Mouse (Mus musculus): ENCODE measurements at regions not wholly inside any gene's neighbourhood (a gene's known extent, or its start where the extent isn't known, plus 50 kb on each side); places are given as distances from the start of the nearest gene placed in this dataset.

DNA sequence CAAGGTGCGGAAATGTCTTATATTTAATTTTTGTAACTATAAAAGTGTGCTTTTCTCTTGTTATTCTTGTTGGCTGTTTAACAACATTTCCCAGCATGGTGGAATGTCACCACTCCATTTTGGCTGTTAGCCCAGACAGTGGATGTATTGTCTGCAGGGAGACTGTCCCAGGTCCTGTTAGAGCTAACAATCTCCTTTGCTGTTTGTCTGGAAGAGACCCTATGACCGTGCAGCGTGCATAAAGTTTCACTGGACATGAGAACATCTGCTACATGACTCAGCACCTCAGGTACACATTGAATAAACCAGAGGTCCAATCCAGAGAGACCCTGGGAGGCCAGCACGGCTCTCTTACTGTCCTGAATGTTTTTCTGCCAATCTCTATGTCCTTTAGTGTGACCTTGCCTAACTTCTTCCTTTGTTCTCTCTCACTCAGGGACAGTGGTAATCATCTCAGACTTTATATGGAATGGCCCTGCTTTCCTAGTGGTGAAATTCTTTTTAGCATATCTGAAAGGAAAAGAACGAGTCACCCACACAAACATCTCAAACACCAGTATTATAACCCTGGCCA, 450.7 kb downstream of the Fgf9 start:
- intact Hi-C loops (cut with DNase I), result no loop called here
- no peak for DNase-seq (ENCODE audit: low spot score in 2 of 2)

DNA sequence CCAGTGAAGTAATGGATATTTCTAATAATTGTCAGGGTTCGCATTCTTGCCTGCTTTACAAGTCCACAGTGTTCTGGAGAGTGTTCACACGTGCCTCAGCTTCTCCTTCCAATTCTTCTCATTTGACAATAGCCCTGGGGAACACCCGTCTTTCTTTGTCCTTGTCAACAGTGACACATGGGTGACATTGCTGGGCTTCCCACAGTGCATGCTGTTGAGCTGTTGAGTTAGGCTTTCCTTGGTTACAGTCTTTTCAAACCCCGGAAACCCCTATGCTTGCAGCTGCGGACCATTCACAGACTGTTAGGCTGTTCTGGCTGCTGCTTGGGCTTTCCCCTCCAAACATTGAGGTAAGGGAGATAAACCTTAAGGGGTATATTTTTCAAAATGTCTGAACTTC, 450.0 kb downstream of the Fgf9 start:
- intact Hi-C loops (cut with DNase I), result no loop called here
- DNase-seq (ENCODE audit: low spot score in 2 of 2), result no peak

- intact Hi-C loops (cut with DNase I), result no loop called here
- DNase-seq (ENCODE audit: low spot score in 2 of 2), result no peak
Observed at GRCm38 (mm10) chr14:58519086-58519485, 448.7 kb downstream of the Fgf9 start.

- intact Hi-C loops (cut with DNase I), result no loop called here
- DNase-seq (ENCODE audit: low spot score in 2 of 2), result no peak
Observed at GRCm38 (mm10) chr14:58516543-58516942, 446.2 kb downstream of the Fgf9 start.

DNA sequence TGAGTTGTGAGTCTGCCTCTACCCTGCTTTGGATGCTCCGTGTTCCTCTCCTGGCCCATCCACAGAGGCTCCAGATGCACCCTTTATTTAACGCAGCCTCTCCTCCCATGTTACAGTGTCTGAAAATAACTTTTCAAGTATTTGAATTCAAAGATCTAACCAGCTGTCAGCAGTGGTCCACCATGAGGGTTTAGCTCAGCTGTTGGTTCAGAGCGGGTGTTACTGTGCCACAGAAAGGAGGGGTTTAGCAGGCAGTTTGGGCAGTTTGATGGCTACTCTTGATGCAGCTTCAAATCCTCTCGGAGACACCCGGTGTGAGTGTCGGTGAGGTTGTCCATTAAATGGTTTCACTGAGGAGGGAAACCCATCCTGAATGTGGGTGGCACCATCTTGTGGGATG, 441.8 kb downstream of the Fgf9 start:
- DNase-seq (ENCODE audit: low spot score in 2 of 2), result no peak
- intact Hi-C loops (cut with DNase I), result no loop called here

- no peak for DNase-seq (ENCODE audit: low spot score in 2 of 2)
- intact Hi-C loops (cut with DNase I), result no loop called here
Observed at GRCm38 (mm10) chr14:58511571-58511985, 441.2 kb downstream of the Fgf9 start.

DNA sequence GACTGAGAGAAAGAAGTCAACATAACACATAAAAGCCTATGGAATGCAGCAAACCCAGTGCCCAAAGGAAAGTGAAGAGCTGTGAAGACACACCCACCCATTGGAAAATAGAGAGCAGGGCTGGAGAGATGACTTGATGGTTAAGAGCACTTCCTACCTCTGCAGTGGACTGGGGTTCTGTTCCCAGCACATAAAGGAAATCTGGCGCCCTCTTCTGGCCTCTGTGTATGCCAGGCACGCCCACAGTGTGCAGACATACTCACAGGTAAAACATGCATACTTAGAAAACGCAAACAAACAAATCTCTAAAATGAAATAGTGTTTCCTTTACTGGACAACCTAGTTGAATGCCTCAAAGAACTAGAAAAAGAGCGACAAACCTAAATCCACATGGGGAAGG, 440.4 kb downstream of the Fgf9 start:
- no peak for DNase-seq (ENCODE audit: low spot score in 2 of 2)
- intact Hi-C loops (cut with DNase I), result no loop called here

DNA sequence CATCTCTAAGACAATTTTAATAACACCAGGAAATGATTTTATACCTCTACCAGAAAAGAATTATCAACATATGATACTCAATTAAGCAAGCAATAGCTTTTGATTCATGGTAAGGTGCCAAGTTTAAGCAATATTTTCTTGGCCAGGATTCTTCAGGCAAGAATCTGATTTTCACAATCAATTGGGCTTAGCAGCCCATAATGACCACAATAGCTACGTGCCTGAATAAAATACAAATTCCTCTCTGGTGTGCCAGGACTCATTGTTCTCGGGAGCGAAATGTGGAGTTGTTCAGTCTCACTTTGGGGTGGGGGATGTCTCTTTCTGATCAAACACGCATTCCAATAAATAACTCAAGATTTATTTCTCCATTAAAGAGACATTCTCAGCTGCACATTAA, 438.8 kb downstream of the Fgf9 start:
- intact Hi-C loops (cut with DNase I), result no loop called here
- no peak for DNase-seq (ENCODE audit: low spot score in 2 of 2)

DNA sequence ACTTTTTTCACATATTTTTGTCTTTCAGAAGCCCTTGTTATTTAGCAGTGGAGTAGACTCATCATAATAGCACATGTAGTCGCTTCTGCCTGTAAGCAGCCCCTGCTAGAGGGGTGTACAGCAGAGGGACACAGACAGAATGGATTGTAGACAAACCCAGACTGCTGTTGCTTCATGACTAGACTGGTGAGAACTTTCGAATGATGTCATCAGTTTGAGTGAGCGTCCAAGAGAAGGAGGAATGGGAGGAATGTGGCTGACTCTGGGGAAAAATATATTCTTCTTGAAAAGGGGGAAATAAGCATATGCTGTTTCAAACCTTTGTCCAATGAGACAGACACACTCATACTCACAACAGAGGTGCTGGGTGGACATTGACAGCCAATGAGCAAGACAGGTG, 436.1 kb downstream of the Fgf9 start:
- no peak for DNase-seq (ENCODE audit: low spot score in 2 of 2)
- intact Hi-C loops (cut with DNase I), result no loop called here

DNA sequence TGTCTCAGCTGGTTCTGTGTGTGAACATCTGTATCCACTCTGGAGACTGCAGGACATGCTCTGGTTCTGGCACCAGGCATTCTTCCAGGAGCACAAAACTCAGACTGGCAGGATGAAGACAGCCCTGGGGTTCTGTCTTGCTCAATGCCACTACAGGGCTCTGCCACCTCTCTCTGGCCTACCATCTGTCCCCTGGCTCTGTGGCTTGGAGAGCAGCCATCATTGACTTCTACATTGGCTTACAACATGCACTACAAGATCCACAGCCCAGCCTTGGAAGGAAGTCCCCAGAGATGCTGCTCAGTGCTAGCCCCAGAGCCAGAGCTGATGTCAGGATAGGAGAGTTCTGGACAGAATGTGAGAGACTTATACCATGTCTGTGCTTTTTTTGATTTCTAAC, 435.5 kb downstream of the Fgf9 start:
- DNase-seq (ENCODE audit: low spot score in 2 of 2), result no peak
- intact Hi-C loops (cut with DNase I), result no loop called here

DNA sequence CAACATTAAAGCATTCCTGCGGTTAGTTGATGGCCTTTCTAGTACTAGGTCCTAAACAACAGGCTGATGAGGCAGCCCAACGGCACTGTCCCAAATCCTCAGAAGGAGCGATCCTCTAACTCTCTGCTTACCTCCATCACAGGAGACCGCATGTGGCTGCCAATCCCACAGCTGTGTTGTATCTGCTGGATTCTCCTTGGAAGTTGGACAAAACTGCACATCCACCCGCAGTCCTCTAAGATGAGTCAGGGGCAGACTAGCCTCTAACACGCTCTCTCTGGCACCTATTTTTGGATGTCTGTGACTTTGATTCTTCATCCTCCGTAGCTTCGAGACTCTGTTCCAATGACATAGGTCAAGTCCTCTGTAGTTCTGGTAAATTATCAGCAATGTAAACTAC, 432.5 kb downstream of the Fgf9 start:
- intact Hi-C loops (cut with DNase I), result no loop called here

DNA sequence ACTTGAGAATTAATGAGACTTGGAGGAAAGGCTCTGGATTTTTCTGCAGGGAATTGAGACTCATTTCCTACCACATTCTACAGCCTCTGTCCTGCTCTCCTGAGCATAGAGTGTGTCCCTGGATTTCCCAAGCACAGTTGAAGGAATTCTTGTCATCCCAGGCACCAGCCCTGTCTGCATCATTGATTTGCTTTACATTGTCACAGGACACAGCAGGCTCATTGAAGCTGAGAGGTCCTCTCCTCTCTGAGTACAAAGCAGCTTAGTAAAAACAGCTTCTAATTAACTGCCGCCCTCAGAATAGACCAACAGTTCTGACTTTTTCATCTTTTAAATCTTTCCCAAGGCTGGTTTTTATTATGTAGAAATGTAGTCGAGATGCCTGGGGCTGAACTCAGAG, 429.7 kb downstream of the Fgf9 start:
- DNase-seq (ENCODE audit: low spot score in 2 of 2), result no peak
- intact Hi-C loops (cut with DNase I), result no loop called here

More for the DNA sequence above, 432.5 kb downstream of the Fgf9 start:
- no peak for DNase-seq (ENCODE audit: low spot score in 2 of 2)

DNA sequence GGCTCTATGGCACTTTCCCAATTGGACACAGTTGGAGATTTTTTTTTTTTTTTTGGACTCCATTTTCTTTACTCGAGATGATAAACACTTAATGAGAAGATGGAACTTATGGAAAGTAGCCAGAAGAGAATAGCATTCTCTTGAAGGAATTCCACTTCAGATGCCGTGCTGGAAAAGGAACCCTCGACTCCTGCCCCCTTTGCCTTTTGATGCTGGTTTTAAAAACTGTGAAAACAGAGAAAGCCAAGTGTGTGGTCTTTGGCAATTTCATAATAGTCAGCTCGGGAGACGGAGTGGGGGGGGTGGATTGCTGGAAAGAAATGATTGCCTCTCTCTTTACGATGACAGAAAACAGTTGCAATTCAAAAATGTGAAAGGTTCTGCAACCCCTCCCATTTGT, 429.2 kb downstream of the Fgf9 start:
- intact Hi-C loops (cut with DNase I), result no loop called here
- DNase-seq (ENCODE audit: low spot score in 2 of 2), result no peak

DNA sequence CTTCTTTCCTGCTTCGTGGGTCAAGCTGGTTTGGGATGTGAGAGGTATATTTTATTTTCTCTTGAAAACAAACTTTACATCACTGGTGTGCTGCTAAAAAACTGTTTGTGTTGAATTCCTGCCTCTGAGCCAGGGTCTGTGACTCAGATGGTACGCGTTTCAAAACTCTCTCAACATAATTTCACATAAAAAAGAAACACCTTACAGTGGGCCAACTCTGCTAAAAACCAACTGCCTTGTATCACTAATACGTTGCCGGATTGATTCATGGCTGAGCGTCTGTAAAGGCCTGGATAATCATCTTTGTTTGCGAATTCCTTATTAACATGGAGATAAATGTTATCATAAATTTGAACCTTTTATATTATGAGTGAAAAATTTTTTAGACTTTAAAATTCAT, 428.7 kb downstream of the Fgf9 start:
- intact Hi-C loops (cut with DNase I), result no loop called here
- DNase-seq (ENCODE audit: low spot score in 2 of 2), result no peak

- intact Hi-C loops (cut with DNase I), result no loop called here
- no peak for DNase-seq (ENCODE audit: low spot score in 2 of 2)
Observed at GRCm38 (mm10) chr14:58496902-58497301, 426.6 kb downstream of the Fgf9 start.

DNA sequence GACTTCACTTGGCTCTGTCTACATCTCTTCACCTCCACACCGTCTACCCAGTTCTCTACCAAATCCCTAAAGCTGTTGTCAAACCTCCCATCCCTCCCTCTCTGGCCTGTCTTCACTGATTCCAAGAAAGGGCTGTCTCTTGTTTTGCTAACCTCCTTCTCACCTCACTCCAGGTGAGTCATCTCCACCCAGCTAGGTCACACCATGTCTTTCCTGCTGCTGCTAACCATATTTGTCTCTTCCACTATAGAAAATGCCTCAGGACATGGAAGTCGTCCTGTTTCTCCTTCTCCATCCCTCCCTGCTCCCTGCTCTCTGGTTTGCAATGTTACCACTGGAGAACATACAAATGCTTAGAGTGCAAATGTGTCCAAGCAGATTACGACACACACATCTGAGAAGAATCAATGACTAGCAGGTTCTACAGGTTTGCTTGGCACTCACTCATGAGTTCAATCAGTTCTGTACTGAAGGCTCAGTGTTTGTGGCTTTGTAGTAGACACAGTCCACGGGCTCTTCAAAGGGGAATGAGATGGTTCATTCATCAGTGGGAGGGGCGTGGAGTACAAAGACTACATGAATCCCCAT, 424.1 kb downstream of the Fgf9 start:
- intact Hi-C loops (cut with DNase I), result no loop called here
- DNase-seq (ENCODE audit: low spot score in 2 of 2), result no peak

DNA sequence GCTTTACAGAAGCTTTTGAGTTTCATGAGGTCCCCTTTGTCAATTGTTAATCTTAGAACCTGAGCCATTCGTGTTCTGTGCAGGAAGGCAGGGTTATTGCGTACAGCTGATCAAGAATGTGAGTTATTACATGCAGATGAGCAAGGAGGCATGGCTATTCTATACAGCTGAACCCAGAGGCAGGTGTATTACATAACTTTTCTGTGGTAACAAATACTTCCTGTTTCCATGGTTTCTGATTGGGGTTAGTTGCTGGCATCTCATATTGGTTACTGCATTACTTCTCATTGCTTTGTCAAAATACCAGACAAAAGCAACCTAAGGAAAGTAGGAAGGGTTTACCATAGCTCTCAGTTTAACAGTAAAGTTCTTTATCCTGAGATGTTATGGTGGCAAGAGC, 421.8 kb downstream of the Fgf9 start:
- intact Hi-C loops (cut with DNase I), result no loop called here
- DNase-seq (ENCODE audit: low spot score in 2 of 2), result no peak

DNA sequence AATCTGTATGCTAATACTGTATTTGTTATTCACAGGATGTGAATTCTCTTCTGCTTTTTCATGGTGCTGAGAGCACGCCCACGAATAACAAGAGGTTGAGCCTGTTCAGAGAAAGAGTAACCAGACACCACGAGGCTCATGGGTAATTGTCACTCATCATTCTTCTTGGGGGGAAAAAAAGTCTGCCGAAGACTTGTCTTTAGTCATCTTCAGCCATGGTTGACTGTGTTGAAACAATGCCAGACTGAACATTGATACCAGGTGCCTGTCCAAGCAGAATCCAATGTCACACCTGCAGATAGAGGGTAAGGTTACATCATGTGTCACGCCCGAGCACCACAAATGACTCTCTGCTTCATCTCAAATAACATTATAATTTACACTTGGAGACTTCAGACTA, 418.5 kb downstream of the Fgf9 start:
- no peak for DNase-seq (ENCODE audit: low spot score in 2 of 2)
- intact Hi-C loops (cut with DNase I), result no loop called here

GRCm38 (mm10) chr14:58487836-58488235, 417.5 kb downstream of the Fgf9 start:
- no peak for DNase-seq (ENCODE audit: low spot score in 2 of 2)

DNA sequence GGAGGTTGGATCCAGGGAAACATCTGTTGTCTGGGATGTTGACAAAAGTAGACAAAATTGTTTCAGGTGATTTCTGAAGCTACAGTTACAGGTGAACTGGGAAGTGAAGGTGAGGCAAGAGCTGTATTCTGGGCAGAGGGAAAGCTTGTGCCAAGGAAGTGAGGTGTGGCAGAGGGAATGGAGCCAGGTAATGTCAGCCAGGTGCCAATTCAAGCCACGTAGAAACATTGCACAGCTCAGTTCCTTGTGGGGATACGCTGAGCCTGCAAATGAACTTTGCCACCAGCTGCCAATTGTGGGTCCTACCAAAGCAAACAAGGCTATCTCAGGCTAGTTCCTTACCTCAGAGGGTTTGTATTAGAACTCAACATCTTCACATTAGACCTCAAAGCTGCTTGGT, 410.1 kb downstream of the Fgf9 start:
- no peak for DNase-seq (ENCODE audit: low spot score in 2 of 2)
- intact Hi-C loops (cut with DNase I), result no loop called here

More at GRCm38 (mm10) chr14:58487836-58488235, 417.5 kb downstream of the Fgf9 start:
- intact Hi-C loops (cut with DNase I), result no loop called here

- no peak for DNase-seq (ENCODE audit: low spot score in 2 of 2)
- intact Hi-C loops (cut with DNase I), result no loop called here
Observed at GRCm38 (mm10) chr14:58470678-58471077, 400.3 kb downstream of the Fgf9 start.

DNA sequence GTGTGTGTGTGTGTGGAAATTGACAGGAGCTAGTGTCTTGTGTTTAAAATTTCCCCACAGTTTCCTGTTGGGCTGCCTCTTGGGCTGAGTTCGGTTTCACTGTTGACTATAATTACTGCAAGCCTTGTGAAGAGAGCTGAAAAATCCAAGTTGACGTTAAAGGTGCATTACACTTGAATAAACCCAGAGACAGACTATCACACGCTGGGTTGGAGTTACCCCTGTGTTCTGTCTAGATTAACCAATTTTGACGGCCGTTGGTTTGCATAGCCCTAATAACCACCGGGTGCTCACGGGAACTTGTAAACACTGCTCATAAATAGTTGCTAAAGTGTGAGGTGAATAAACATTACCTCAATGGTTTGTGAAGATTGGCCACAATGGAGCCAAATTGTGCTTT, 398.1 kb downstream of the Fgf9 start:
- no peak for DNase-seq (ENCODE audit: low spot score in 2 of 2)
- intact Hi-C loops (cut with DNase I), result no loop called here

Measured in left cerebral cortex, postnatal 14 days (tissue).